Mouse (Mus musculus) forebrain, embryonic 13.5 days (tissue): ENCODE results near the gene Tnni3. TPM values are rescaled to one million over a fixed set of nuclear protein-coding genes. Genes with fewer than 3 reads are reported as not detected.

Experiments
- ATAC-seq: fragments of 200-750 bp; cut with Nextera tagmentation; 2 replicates; pipeline ENCODE4 v1.8.0; 2017
- H3K27ac ChIP-seq: fragments of 300-500 bp; sonication (generic); 2 replicates; pipeline ENCODE4 v1.5.1; 2015; ENCODE audit warnings: inconsistent platforms, mild to moderate bottlenecking, moderate library complexity
- H3K27me3 ChIP-seq: fragments of 300-500 bp; sonication (generic); 2 replicates; pipeline ENCODE4 v1.6.1; 2015; ENCODE audit warnings: mild to moderate bottlenecking, inconsistent platforms
- H3K36me3 ChIP-seq: fragments of 300-500 bp; sonication (generic); 2 replicates; pipeline ENCODE4 v1.6.1; 2015; ENCODE audit warnings: mild to moderate bottlenecking, inconsistent platforms; ENCODE audit not compliant: poor library complexity, severe bottlenecking
- H3K4me1 ChIP-seq: fragments of 300-500 bp; sonication (generic); 2 replicates; pipeline ENCODE4 v1.6.1; 2015; ENCODE audit warnings: inconsistent platforms
- H3K4me2 ChIP-seq: fragments of 300-500 bp; sonication (generic); 2 replicates; pipeline ENCODE4 v1.6.1; 2015; ENCODE audit warnings: inconsistent platforms, mild to moderate bottlenecking, moderate library complexity
- H3K4me3 ChIP-seq: fragments of 300-500 bp; sonication (generic); 2 replicates; pipeline ENCODE4 v1.5.1; 2015; ENCODE audit warnings: mild to moderate bottlenecking, inconsistent platforms
- H3K9ac ChIP-seq: fragments of 300-500 bp; sonication (generic); 2 replicates; pipeline ENCODE4 v1.6.1; 2015; ENCODE audit warnings: mild to moderate bottlenecking, inconsistent platforms
- H3K9me3 ChIP-seq: fragments of 300-500 bp; sonication (generic); replicated peaks from 2 replicates; pipeline ENCODE4 v1.6.1; 2016; ENCODE audit warnings: inconsistent platforms
- WGBS: fragments of 180-500 bp; shearing (Covaris S2); methylation state at CpG from one replicate; pipeline ENCODE4 v1.1.7; 2015; 5-methylcytosine and 5-hydroxymethylcytosine counted together
- polyA plus RNA-seq: library from polyadenylated mRNA; unstranded; fragments of >200 nt; fragmentation: Nextera tagmentation; extraction: Ambion mirVana; gene quantifications from 2 replicates; pipeline ENCODE4 v1.2.1, GENCODE M21; 2015

The Tnni3 gene
- polyA plus RNA-seq, 1 experiment from 2014 or later = 0.89 TPM

- no peak overlapping the region for H3K4me3 ChIP-seq
- no peak overlapping the region for H3K9ac ChIP-seq
- no peak for ATAC-seq
- no peak overlapping the region for H3K4me2 ChIP-seq
- H3K9me3 ChIP-seq = no peaks in the 10 kb centered on the region
- WGBS = 89% methylated on average over 5 of the region's 5 CpGs
- H3K27ac ChIP-seq = no peak overlapping the region
- H3K4me1 ChIP-seq = peaks cover 22% of the 10 kb centered on the region
- 0 out of 2 replicates have a peak, but pooled peaks cover 3% of the 10 kb centered on the region for H3K36me3 ChIP-seq
- H3K27me3 ChIP-seq = no peaks in the 10 kb centered on the region
Observed at GRCm38 (mm10) chr7:4503858-4504257, 20.2 kb downstream of the Tnni3 start.

DNA sequence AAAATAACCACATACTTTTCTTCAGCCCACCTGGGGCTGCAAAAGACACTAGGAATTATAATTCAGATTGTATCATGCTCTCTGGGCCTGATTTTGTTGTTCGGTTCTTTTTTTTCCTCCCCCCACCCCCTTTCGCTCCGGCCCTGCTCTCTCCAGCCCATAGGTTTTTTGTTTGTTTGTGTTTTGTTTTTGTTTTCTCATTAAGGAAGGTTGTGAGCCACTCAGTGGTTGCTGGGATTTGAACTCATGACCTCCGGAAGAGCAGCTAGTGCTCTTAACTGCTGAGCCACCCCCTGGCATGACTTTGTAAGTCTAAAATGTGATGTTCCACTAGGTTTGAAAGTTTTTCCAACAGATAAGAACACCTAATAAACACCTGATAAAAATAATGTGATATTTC is 20.9 kb downstream of the Tnni3 start:
- Histone ChIP-seq H3K36me3 (0 out of 2 replicates have a peak, but pooled peaks cover 3% of the 10 kb centered on the region), H3K9ac (no peak overlapping the region), H3K4me1 (peaks cover 30% of the 10 kb centered on the region), H3K27me3 (no peaks in the 10 kb centered on the region), H3K27ac (no peak overlapping the region), H3K4me3 (peak overlapping the region; percentile 77; the same call in 1 of the 2 replicates), H3K4me2 (no peak overlapping the region), H3K9me3 (no peaks in the 10 kb centered on the region)
- ATAC-seq = no peak
- WGBS = 82% methylated on average over 4 of the region's 4 CpGs

- Histone ChIP-seq H3K9ac (0 out of 2 replicates have a peak overlapping the region, but pooled peaks have one; percentile 95), H3K27ac (no peak overlapping the region), H3K4me3 (peak overlapping the region; percentile 77), H3K27me3 (no peaks in the 10 kb centered on the region), H3K4me2 (peak overlapping the region; percentile 82), H3K4me1 (peaks cover 35% of the 10 kb centered on the region), H3K9me3 (no peaks in the 10 kb centered on the region), H3K36me3 (0 out of 2 replicates have a peak, but pooled peaks cover 3% of the 10 kb centered on the region)
- 9% methylated on average over 14 of the region's 14 CpGs for WGBS
- peak; percentile 14; the same call in 1 of the 2 replicates for ATAC-seq
Observed at GRCm38 (mm10) chr7:4502421-4503090, 21.5 kb downstream of the Tnni3 start.

DNA sequence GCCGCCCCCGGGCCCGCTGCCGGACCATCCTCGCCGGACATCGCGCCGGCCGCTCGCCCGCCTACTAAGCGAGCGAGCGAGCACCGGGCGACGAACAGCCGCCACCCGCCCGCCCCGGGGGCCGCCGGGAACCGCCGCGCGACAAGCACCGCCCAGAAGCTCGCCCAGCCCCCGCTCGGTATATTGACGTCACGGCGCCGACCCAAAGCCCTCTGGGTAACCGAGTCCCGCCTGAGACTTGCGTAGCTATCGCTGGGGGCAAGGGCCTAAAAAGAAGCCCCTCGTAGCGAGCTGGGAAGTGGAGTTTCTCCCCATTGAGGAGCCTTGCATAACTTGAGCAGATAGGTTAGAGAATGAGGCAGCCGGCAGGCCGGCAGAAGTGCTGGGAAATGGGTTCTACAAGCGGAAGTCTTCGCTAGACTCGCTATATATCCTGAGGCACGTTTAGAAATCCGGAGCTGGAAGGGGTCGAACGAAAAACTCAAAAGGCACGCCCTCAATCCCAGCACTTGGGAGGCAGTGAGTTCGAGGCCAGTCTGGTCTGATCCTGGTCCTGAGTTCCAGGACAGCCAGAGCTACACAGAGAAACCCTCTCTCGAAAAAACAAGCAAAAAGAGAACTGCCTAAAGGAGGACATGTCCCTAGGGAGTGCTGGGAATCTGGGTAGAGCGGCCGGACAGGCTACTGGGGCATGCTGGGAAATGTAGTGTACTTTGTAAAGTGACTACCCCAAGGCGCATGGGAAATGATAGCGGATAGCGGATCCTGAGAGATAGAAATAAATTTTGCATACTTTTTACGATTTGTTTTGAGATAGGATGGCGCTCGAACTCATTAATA is 22.3 kb downstream of the Tnni3 start, which contains the start of gene Ppp1r12c:
Gene Ppp1r12c (minus strand): TSS at position 123 of the 840 bp plus-strand sequence.
- no peaks in the 10 kb centered on the region for H3K27me3 ChIP-seq
- peak within 1 kb of the TSS; percentile 95 for H3K9ac ChIP-seq
- peak; percentile 96 for ATAC-seq
- peak within 1 kb of the TSS; percentile 77 for H3K4me3 ChIP-seq
- H3K4me1 ChIP-seq = peaks cover 41% of the 10 kb centered on the region
- under 1% methylated on average over 60 of the region's 62 CpGs for WGBS
- H3K36me3 ChIP-seq = peaks cover 9% of the 10 kb centered on the region
- peak within 1 kb of the TSS; percentile 82 for H3K4me2 ChIP-seq
- H3K9me3 ChIP-seq = no peaks in the 10 kb centered on the region
- peak within 1 kb of the TSS; percentile 81 for H3K27ac ChIP-seq

DNA sequence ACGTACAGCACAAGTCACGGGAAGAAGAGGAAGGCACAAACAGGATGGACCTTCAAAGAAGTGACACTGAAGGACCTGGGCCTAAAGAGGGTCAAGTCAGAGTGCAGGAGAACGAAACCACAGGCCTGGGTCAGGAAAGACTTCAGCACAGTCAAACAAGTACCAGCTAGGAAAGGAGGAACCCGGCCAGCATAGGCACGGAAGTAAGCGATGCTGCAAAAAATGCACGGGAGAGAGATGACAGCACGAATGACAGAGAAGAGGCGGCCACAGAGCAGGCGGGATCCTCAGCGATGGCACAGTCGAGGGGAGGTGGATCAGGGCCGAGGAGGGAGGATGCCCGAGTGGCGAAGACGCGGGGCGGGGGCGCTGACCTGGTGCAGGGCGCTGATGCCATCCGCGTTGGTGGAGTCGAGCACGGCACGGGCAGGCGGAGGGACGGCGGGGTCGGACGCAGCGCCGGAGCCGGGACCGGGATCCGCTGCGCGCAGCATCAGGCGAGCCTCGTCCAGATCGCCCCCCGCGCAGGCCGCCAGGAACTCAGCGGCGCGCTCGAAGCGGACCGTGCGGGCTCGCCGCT is 23.0 kb downstream of the Tnni3 start:
- Histone ChIP-seq H3K36me3 (peaks cover 17% of the 10 kb centered on the region), H3K27ac (peak overlapping the region; percentile 81), H3K4me1 (peaks cover 41% of the 10 kb centered on the region), H3K27me3 (no peaks in the 10 kb centered on the region), H3K9ac (peak overlapping the region; percentile 95), H3K4me2 (peak overlapping the region; percentile 82), H3K9me3 (no peaks in the 10 kb centered on the region), H3K4me3 (peak overlapping the region; percentile 77)
- ATAC-seq = peak; percentile 57
- 1% methylated on average over 29 of the region's 52 CpGs for WGBS

DNA sequence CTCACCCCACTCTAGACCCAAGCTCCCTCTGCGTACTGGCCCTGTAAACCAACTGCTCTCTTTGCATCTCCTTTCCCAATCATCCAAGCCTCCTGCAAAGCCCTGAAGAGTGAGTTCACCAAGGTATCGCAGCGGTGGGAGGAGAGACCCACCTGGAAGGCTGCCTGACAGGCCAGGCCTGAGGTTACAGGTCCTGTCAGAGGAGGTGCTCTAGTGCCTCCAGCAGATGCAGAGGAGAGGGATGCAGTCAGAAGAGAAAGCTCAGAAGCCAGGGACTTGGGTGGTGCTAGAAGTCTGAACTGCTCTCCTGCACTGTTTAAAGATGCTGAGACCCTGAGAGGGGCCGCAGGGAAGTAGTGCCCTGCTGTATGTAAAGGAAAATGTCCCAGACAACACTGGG is 25.0 kb downstream of the Tnni3 start:
- 84% methylated on average over 4 of the region's 4 CpGs for WGBS
- Histone ChIP-seq H3K27me3 (no peaks in the 10 kb centered on the region), H3K4me1 (peaks cover 41% of the 10 kb centered on the region), H3K4me2 (peak overlapping the region; percentile 82), H3K9ac (peak overlapping the region; percentile 95), H3K4me3 (peak overlapping the region; percentile 77), H3K27ac (no peak overlapping the region), H3K9me3 (no peaks in the 10 kb centered on the region), H3K36me3 (peaks cover 32% of the 10 kb centered on the region)
- ATAC-seq = no peak

- peaks cover 38% of the 10 kb centered on the region for H3K36me3 ChIP-seq
- 19% methylated on average over 9 of the region's 9 CpGs for WGBS
- H3K9me3 ChIP-seq = no peaks in the 10 kb centered on the region
- no peaks in the 10 kb centered on the region for H3K27me3 ChIP-seq
- H3K4me3 ChIP-seq = peak overlapping the region; percentile 9; the same call in 1 of the 2 replicates
- H3K4me2 ChIP-seq = peak overlapping the region; percentile 82
- H3K27ac ChIP-seq = peak overlapping the region; percentile 27; the same call in 1 of the 2 replicates
- peaks cover 41% of the 10 kb centered on the region for H3K4me1 ChIP-seq
- H3K9ac ChIP-seq = peak overlapping the region; percentile 95
- no peak for ATAC-seq
Observed at GRCm38 (mm10) chr7:4498251-4498650, 25.8 kb downstream of the Tnni3 start.

GRCm38 (mm10) chr7:4497271-4497903 is 26.6 kb downstream of the Tnni3 start:
- H3K4me2 ChIP-seq = no peak overlapping the region

GRCm38 (mm10) chr7:4496468-4496867 is 27.6 kb downstream of the Tnni3 start:
- Histone ChIP-seq H3K9ac (no peak overlapping the region), H3K27me3 (no peaks in the 10 kb centered on the region), H3K9me3 (no peaks in the 10 kb centered on the region), H3K4me2 (no peak overlapping the region), H3K4me1 (peaks cover 39% of the 10 kb centered on the region), H3K27ac (no peak overlapping the region), H3K4me3 (no peak overlapping the region), H3K36me3 (peaks cover 56% of the 10 kb centered on the region)
- 92% methylated on average over 3 of the region's 3 CpGs for WGBS
- no peak for ATAC-seq

More at GRCm38 (mm10) chr7:4497271-4497903, 26.6 kb downstream of the Tnni3 start:
- H3K4me1 ChIP-seq = peaks cover 41% of the 10 kb centered on the region
- no peaks in the 10 kb centered on the region for H3K9me3 ChIP-seq
- no peak overlapping the region for H3K4me3 ChIP-seq
- no peaks in the 10 kb centered on the region for H3K27me3 ChIP-seq
- H3K27ac ChIP-seq = no peak overlapping the region
- WGBS = 92% methylated on average over 9 of the region's 9 CpGs
- H3K36me3 ChIP-seq = peaks cover 47% of the 10 kb centered on the region
- no peak overlapping the region for H3K9ac ChIP-seq
- no peak for ATAC-seq

GRCm38 (mm10) chr7:4493991-4494390 is 30.0 kb downstream of the Tnni3 start:
- Histone ChIP-seq H3K4me3 (no peak overlapping the region), H3K27ac (no peak overlapping the region), H3K36me3 (peaks cover 73% of the 10 kb centered on the region), H3K4me1 (peaks cover 20% of the 10 kb centered on the region), H3K4me2 (no peak overlapping the region), H3K9me3 (no peaks in the 10 kb centered on the region), H3K9ac (no peak overlapping the region), H3K27me3 (no peaks in the 10 kb centered on the region)
- no peak for ATAC-seq
- whole genome bisulfite sequencing = 86% methylated on average over 1 of the region's 1 CpGs
